Mouse (Mus musculus): ENCODE results near the gene Cep128.
"Not testable (repeated sequence)": the region's sequence is repeated elsewhere in the genome, so short reads cannot be mapped to it uniquely, and the experiment has no call there.

The Cep128 gene

DNA sequence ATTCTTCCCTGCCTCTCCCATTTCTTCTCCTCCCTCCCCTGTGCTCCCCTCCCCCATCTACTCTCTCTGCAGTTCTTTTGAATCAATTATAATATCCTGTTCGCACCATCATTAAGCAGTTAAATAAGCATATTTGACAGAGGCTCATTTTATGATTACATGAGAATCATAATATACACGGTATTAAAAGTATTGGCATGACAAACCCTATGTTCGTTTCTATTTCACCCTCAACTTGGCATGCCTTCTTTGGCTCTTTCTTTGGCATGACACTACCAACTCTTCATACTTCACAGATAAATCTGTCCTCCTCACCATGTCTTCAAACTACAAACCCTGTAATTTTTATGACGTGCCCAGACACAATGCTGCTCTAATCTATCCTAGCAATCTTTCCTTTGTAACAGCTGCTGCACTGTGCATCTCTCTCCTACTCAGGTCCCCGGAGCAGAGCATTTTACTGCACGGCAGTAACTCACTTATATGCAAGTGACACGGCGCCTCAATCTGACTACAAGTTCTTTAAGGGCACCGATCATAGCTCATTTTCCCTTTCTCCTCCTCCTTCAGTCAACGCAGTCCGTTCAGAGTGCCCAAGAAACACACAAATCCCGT is 324.4 kb downstream of the Cep128 start:
- DNase-seq (ENCODE audit: low spot score): no peak

DNA sequence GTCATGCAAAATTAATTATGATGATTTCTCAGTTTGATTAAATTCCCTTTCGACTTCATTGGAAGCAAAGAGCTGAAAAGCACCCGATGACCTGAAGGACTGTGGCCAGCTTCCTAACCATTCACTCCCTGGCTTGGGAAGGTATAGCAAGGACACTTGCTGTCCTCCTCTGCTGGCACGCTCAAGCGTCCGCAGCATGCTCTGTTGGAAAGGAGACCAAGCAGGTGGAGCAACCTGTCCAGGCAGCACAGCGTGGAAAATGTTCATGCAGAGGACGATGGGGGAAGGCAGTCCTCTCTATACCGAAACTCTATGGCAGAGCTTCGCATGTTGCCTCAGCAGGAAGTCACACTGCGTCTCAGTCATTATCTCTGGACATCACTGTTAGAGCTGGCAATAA is 327.3 kb downstream of the Cep128 start:
- DNase-seq (ENCODE audit: low spot score): no peak

DNA sequence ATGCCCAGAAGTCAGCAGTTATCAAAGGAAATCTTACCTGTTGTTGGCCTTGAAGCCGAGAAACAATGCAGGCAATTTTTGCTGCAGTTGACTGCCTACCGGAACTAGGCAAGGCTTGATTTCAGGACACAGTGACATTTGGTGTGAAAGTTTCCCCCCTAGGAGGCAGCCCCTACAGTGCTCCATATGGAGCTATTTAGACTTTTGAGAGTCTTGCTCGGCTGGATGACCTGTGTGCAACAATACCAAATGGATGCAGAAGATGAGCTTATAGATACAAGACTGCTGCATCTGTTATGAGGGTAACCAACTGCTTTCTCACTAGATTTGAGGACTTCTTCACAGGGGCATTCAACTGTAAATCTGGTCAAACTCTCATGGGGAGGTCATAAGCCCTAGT is 331.9 kb downstream of the Cep128 start:
- no peak for DNase-seq (ENCODE audit: low spot score)

DNA sequence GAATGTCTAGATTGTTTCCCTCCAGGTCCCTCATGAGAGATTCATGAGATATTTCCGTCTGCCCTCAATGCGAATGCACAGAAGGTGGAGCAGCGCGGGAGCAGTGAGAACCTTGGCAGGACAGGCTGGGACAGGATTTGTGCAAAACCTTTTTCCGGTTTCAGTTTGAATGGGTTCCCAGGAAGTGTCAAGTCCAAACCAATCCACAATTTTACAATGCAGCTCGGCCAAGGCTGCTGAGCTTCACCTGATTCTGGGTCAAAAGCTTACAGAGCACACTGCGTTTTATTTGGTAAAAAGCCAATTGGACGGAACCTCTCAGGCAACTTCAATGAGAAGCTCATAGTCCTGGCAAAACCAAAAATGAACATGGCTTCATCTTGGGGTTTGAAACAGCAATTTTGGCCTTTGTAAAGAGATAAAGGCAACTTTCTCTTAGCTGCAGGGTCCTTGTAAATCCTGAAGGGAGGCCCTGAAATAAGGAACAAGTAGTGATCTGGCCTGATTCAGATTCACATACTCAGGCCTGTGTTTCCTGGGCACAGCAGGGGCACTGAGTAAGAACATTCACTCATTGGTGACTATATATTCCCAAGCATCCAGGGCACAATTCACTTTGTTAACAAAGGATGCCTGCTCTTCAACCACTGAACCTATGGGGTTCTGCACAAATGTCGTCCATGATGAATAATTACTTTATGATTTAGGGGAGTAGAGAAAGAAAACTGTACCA is 333.4 kb downstream of the Cep128 start:
- peak; percentile 56 for DNase-seq (ENCODE audit: low spot score)

DNA sequence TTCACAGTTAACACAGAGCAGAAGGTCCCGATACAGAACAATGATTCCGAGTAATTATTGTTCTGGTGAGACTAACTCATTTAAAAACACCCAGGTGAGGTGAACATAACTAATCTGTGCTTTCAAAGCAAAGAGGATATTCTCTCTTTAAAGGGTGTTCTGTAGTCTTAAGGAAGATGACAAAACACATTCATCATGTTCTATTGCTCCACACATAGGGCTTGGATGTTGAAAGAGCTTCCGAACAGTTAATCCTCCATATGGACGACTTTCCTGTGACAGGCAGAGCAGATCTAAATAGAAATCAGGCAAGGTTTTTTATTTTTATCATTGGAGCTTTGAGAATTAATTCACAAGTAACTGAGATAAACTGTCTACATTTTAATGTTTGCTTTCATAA is 342.8 kb downstream of the Cep128 start:
- no peak for DNase-seq (ENCODE audit: low spot score)

DNA sequence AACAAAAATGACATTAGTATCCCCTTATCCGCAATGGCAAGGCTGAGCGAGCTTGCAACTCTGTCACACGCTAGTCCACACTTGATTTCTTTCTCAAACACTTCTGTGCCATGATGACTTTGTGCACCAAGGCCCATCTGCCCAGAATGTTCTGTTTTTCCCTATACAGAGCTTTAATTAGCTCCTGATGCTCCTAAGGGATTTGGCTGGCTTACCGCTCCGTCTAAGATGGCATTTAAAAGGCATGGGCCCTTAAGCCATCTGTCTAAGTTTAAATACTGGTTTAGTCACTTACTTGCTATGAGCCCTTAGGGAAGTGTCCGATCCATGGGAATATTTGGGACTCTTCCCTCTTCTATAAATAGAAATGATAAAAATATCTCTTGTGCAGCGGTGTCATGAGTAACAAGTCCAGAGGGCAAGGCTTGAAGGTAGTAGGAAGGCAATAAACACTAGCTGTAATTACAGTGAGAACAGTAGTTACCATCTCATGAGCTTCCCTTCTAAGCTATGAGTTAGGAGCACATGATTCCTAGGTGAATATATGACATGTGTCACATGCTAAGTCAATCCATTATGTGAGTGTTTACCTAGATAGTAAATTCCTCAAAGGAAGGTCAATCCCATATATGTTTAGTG is 343.8 kb downstream of the Cep128 start:
- no peak for DNase-seq (ENCODE audit: low spot score)

DNA sequence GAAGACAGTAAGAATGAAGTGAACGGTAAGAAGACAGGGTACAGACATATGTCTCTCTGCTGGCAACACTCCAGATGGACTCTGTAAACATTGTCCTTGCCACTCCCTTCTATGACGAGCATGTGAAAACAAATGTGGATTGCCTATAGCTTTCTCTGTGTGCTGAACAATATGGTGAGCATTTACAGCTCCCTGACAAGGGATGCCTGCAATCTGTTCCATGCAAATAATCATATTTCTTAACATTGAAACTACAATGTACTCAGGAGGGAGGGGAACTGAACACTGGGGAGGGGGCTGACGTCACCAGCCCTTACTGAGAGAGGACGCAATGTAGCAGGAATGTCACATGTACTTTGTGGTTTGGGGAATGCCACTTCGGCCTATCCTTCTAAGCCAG is 355.1 kb downstream of the Cep128 start:
- DNase-seq (ENCODE audit: low spot score): no peak

DNA sequence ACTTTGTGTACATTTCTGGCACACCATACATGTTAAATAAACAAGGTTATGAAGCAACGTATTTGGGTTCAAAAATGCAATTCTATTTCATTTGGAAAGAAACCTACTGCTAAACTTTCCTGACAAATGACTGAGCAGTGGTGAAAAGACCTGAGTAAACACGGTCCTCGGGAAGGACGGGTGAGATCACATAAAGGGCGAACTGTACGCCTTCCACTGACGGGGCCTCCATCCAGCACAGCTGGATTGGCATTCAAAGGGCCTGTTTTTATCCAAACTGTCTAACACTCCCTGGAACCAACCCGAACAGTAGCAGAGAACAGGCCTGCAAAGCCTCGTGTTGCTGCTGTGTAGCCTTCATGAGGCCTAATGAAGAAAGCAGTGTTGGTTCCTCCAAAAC is 356.5 kb downstream of the Cep128 start:
- DNase-seq (ENCODE audit: low spot score): no peak

DNA sequence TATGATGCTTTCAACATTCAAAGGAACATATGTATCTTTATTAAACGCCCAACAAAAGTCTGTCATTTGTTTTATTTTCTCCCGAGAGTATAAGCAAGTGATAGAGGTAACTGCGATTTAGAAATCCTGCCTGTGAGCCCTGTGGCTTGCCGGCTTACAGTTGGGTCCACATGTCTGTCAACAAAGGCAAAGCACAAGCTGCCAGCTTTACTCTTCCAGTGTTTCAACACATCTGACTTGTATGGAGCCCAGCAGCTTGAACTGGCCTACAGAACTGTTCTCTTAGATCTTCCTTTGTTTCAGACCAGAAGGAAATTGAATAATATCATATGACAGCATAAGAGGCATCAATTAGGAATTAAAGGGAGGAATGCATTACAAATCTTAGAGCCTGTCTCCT is 357.1 kb downstream of the Cep128 start:
- DNase-seq (ENCODE audit: low spot score): no peak

DNA sequence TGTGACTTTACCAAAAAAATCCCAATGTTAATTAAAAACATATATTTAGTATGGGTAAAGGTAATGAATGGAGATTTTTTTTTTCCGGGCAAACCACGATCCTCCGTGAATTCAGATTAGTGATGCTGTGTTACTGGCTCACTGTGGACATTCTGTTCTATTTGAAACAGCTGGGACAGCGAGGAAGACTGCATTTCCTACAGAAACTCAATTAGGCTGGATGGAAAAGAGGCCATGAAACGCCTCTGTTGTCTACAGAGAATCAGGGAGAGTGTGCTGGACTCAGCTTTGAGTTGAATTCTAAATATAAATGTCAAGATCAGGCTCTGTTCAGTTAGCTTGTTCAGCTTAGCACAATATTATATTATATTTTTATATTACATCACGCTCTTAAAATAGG is 369.1 kb downstream of the Cep128 start:
- DNase-seq (ENCODE audit: low spot score): no peak

DNA sequence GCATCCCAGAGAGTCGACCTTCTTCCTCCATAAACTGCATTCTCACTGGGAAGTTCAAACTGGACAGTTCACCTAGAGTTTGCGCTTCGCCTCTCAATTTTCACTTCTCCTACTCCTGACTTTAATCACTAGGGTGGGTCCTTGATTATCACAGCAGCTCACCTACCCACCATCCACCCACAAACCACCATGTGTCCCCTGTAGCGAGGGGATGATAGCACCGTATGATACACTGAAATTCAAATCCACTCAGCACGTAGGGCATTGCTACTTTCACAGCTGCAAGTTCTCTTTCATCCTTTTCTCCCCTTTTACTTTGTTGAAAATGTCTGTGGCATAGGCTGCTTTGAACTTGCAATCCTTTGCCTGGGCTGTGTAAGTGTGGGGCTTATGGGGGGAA is 371.2 kb downstream of the Cep128 start:
- DNase-seq (ENCODE audit: low spot score): no peak

DNA sequence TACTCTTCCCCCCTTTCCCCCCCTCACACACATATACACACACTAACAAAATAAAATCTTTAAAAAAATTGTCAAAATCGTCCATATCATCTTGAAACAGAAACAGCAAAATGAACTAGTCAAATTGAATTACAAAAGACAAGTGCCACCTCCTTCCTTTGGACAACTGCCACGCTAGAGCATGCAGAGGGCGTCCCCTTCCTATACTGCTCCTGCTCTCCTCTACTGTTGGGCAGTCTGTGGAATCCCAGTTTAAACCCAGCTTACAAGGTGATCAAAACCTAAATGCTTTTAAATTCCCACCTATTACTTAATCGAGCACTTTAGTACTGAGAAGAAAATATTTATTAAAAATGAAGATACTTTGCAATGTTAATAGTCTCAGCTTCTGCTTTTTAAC is 372.0 kb downstream of the Cep128 start:
- DNase-seq (ENCODE audit: low spot score): no peak

DNA sequence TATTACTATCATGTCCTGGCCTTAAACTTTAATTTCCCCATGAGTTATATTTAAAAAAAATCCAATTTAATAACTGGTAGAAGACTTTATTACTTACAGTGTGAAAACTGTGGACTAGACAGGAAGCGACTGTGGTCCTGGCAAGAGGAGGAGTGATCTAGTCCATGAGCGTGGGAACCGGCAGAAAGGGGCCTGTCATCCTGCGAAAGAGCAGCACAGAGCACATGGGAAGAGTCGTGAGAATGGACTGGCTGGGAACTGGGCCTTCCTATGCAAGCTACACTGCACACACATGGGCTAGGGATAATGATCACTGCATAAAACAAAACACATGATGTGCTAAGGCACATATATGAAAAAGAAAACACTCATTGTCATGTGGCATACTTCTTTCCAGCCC is 375.5 kb downstream of the Cep128 start:
- DNase-seq (ENCODE audit: low spot score): no peak

DNA sequence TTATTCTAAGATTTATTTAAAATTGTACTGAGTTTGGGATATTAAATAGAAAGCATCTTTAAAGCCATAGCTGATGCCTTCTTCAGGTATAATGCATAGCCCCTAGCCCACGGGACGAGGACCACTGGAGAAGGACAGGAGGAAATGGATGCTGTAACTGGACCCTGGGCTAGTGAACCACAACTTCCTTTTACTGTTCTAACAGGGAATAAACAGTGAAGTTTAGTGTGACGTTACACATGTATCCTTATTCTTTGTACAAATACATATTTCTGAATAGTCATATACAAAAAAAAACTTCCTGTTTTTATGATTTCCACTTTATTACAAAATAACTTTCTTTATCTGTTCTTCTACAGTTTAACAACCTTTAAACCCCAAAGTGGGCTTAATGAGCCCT is 376.0 kb downstream of the Cep128 start:
- DNase-seq (ENCODE audit: low spot score): no peak

DNA sequence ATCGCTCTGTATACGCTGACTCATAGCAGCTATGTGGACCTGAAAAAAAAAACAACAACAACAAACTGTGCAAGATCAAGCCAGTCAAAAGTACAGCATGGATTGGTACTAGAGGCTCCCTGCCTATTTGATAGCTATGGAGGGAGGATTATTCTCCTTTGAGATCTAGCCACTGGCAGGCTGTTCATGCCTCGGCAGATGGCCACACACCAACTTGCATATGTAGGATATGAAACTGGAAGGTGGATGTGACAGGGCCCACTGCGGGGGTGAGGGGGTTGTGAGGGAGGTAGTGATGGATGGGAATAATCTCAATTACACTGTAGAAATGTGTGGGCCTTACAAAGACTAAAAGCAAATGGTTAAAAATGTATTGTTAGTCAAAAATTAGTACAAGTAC is 386.7 kb downstream of the Cep128 start:
- DNase-seq (ENCODE audit: low spot score): no peak

DNA sequence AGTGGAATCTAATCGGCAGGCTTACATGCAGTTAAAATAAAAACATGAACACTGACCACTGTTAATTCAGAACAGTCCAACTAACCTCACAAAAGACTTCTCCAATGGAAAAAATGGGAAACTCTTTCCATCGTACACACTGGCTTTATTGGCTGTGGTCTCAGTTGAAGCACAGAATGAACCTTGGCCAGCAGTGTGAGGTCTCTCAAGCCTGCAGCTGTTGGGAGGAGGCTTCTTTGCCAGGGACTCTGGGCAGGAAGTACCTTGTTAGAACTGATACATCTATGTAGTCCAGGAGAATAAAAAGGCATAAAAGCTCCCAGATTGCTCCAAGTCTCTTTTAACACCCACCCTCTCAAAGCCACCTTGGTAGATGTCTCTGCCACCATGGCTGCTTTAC is 390.9 kb downstream of the Cep128 start:
- DNase-seq (ENCODE audit: low spot score): no peak

DNA sequence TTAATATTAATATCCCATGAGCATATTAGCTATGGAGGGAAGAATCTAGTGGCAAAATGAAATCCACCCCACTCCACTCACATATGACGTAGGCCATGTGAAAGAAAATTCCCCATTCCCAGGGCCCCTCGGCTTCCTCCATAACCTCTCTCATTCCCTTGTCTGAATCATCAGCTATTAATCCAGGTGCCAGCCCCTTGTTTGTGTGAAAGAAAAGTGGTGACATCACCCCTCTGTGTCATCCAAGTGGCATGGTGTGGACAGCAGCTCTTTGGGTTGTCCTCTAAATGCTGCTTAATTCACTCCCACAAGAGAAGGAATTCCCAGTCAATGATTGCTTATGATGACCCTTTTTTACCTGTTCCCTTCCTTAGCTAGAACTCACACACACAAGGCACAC is 396.4 kb downstream of the Cep128 start:
- DNase-seq (ENCODE audit: low spot score): no peak

DNA sequence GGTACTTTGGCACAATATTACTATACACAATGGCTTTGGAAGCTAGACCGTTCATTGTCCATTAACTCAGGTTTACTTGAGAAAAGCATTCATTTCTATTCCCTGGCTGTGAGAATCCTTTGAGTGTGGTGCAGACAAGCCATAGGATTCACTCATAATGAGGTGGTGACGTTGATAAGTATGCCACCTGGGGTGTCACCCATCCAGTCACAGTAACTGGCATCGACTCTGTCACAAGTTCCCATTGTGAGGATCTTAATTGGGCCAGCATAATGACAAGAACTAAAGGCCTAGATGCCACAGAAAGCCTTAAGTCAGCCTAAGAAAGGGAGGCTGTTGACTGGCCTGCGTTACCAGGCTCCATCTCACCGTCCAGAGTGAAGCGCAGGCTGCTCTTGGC is 396.9 kb downstream of the Cep128 start:
- no peak for DNase-seq (ENCODE audit: low spot score)

DNA sequence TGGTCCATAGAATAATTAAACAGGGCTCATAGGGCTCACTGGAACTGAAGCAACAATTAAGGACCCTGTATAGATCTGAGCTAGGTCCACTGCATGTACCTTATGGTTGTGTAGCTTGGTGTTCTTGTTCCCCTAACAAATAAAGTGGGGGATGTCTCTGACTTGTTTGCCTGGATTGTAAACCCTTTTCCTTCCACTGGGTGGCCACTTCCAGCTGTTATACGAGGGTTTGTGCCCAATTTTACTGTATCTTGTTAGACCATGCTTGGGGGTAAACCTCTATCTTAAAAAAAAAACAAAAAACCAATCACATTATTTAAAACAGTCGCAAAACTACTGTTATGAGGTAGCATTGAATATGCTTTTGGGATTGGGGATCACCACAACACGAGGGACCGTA is 402.2 kb downstream of the Cep128 start:
- no peak for DNase-seq (ENCODE audit: low spot score)

DNA sequence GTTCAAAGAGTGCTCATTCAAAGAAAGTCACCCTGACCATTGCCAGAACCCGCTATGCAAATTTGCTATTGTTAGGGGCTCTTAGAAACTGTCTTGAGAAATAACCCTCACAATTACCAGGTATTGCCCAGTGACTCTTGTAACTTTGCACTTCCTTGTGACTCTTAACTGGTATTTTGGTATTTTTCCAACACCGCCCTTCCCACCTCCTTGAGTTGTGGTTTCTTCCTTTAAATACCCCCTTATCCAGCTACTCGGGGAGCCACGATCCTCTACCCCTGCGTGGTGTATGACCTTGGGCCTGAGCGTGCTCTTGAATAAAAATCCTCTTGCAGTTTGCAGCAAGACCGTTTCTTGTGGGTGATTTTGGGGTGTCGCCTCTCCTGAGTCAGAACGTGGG is 407.8 kb downstream of the Cep128 start:
- not testable (repeated sequence) for DNase-seq (ENCODE audit: low spot score)

DNA sequence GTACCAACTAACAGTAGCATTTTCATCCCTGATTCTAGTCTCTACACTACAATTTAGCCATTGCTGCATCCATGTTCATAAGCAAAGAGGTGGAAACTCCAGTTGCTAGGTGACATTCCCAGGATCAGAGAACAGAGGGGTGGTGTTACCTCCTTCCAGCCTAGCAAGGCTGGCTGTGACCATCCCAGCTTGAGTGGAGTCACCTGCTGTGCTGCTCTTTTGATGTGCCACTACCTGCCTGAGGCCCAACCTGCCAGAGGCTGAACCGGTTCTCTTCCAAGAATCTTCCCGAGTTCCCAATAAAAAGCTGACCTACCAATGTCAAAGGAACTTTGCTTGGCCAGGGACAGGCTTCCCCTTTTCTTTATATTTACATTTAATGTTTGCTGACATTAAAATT is 408.8 kb downstream of the Cep128 start:
- no peak for DNase-seq (ENCODE audit: low spot score)

DNA sequence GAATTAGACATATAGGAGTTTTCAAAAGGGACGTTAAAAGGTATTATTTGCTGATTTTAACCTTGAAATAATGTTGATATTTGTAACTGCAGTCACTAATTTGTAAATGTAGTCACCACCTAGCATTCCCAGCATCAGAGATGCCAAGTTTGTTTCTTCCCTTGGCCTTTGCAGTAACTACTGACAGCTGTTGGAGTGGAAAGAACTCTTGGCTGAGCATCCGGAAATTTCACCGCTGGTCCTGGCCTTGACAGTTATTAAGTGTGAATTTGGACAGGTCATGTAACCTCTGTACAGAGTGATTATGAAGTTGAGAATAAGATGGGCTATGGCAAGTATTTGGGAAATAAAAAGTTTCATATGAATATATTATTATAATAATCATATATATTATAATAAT is 413.1 kb downstream of the Cep128 start:
- no peak for DNase-seq (ENCODE audit: low spot score)

DNA sequence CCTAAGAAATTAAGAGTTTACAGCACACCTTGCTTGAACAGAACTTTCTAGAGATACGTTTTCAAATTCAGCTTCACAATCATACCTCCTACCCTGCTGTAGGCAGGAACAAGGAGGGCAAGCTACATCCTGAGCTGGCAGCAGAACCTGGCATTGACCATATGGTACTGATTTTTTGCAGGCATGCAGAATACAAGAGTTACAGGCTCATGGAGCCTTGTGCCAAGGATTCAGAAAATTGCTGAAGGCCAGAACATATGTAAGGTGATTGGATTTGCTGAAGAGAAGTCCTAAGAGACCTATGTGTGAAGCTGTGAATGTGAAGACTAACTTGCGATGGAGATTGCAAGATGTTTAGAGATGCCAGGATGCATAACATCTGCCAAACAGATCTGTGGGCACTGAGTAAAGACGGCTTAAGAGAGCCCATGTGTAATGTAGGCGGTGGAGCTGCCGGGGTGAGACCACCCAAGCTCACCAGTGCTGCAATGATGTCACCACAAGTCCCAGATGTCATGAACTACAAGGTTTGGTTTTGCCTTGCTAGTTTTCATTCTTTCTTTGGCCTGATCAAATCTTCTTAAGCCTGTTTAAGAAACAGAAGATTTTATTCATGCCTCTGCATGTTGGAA is 422.7 kb downstream of the Cep128 start:
- DNase-seq (ENCODE audit: low spot score): no peak

Data from urinary bladder, postnatal 14 days (tissue).